Mouse (Mus musculus): ENCODE measurements around the gene Clcnkb. TPM values are rescaled to one million over a fixed set of nuclear protein-coding genes. Genes with fewer than 3 reads are reported as not detected.

Clcnkb gene
- polyA plus RNA-seq, 1 experiment from 2014 or later: not detected

GRCm38 (mm10) chr4:141443641-141444429 lies 28.0 kb upstream of the Clcnkb start:
- WGBS: 41% methylated on average over 11 of the region's 11 CpGs
- H3K27ac ChIP-seq (ENCODE audit: low read depth, low read length): 0 out of 2 replicates have a peak overlapping the region, but pooled peaks have one; percentile 36
- ATAC-seq (replicated peaks; ENCODE audit: low FRiP score): no peak

GRCm38 (mm10) chr4:141440877-141441276 lies 25.1 kb upstream of the Clcnkb start:
- H3K36me3 ChIP-seq (ENCODE audit: control insufficient read depth, insufficient read depth, low read length): no peaks in the 10 kb centered on the region
- H3K27ac ChIP-seq (ENCODE audit: low read depth, low read length): no peak overlapping the region
- H3K4me3 ChIP-seq (ENCODE audit: low read depth, low read length): no peak overlapping the region
- no peak for ATAC-seq (replicated peaks; ENCODE audit: low FRiP score)
- DNase-seq (ENCODE audit: low spot score): no peak
- H3K27me3 ChIP-seq (replicated peaks; ENCODE audit: control insufficient read depth, insufficient read depth, low read length): no peaks in the 10 kb centered on the region
- H3K4me2 ChIP-seq: no peak overlapping the region
- no peaks in the 10 kb centered on the region for H3K9me3 ChIP-seq (ENCODE audit: control insufficient read depth, low read length)
- no peak overlapping the region for H3K9ac ChIP-seq (ENCODE audit: low read depth, low read length)
- peaks cover 15% of the 10 kb centered on the region for H3K4me1 ChIP-seq (replicated peaks; ENCODE audit: control insufficient read depth, insufficient read depth, low read length)

More at GRCm38 (mm10) chr4:141443641-141444429, 28.0 kb upstream of the Clcnkb start:
- Histone ChIP-seq H3K9ac (ENCODE audit: low read depth, low read length) (peak overlapping the region; percentile 88), H3K4me2 (peak overlapping the region; percentile 87), H3K36me3 (ENCODE audit: control insufficient read depth, insufficient read depth, low read length) (peaks cover 4% of the 10 kb centered on the region), H3K4me1 (replicated peaks; ENCODE audit: control insufficient read depth, insufficient read depth, low read length) (peaks cover 15% of the 10 kb centered on the region), H3K27me3 (replicated peaks; ENCODE audit: control insufficient read depth, insufficient read depth, low read length) (no peaks in the 10 kb centered on the region), H3K9me3 (ENCODE audit: control insufficient read depth, low read length) (no peaks in the 10 kb centered on the region), H3K4me3 (ENCODE audit: low read depth, low read length) (peak overlapping the region; percentile 93)
- DNase-seq (ENCODE audit: low spot score): no peak

- 74% methylated on average over 12 of the region's 12 CpGs for WGBS
- Histone ChIP-seq H3K27ac (ENCODE audit: low read depth, low read length) (no peak overlapping the region), H3K9ac (ENCODE audit: low read depth, low read length) (no peak overlapping the region), H3K36me3 (ENCODE audit: control insufficient read depth, insufficient read depth, low read length) (no peaks in the 10 kb centered on the region), H3K9me3 (ENCODE audit: control insufficient read depth, low read length) (no peaks in the 10 kb centered on the region), H3K4me1 (replicated peaks; ENCODE audit: control insufficient read depth, insufficient read depth, low read length) (peaks cover 8% of the 10 kb centered on the region; the same call in 1 of the 2 replicates), H3K4me3 (ENCODE audit: low read depth, low read length) (no peak overlapping the region), H3K27me3 (replicated peaks; ENCODE audit: control insufficient read depth, insufficient read depth, low read length) (no peaks in the 10 kb centered on the region), H3K4me2 (no peak overlapping the region)
- DNase-seq (ENCODE audit: low spot score): no peak
- ATAC-seq (replicated peaks; ENCODE audit: low FRiP score): no peak
These were observed 23.4 kb upstream of the Clcnkb start for GRCm38 (mm10) chr4:141439083-141439803.

GRCm38 (mm10) chr4:141435974-141436373 lies 20.2 kb upstream of the Clcnkb start, which contains the start of gene Srarp:
Gene Srarp (minus strand): TSS chr4:141436105.
- no peak within 1 kb of the TSS for H3K4me3 ChIP-seq (ENCODE audit: low read depth, low read length)
- H3K27ac ChIP-seq (ENCODE audit: low read depth, low read length): no peak within 1 kb of the TSS
- no peaks in the 10 kb centered on the region for H3K9me3 ChIP-seq (ENCODE audit: control insufficient read depth, low read length)
- no peak within 1 kb of the TSS for H3K9ac ChIP-seq (ENCODE audit: low read depth, low read length)
- no peak within 1 kb of the TSS for H3K4me2 ChIP-seq
- DNase-seq (ENCODE audit: low spot score) (no peak), ATAC-seq (replicated peaks; ENCODE audit: low FRiP score) (no peak)
- no peaks in the 10 kb centered on the region for H3K4me1 ChIP-seq (replicated peaks; ENCODE audit: control insufficient read depth, insufficient read depth, low read length)
- H3K27me3 ChIP-seq (replicated peaks; ENCODE audit: control insufficient read depth, insufficient read depth, low read length): no peaks in the 10 kb centered on the region
- H3K36me3 ChIP-seq (ENCODE audit: control insufficient read depth, insufficient read depth, low read length): no peaks in the 10 kb centered on the region
- WGBS: 76% methylated on average over 1 of the region's 1 CpGs

- H3K4me1 ChIP-seq (replicated peaks; ENCODE audit: control insufficient read depth, insufficient read depth, low read length): no peaks in the 10 kb centered on the region
- H3K27me3 ChIP-seq (replicated peaks; ENCODE audit: control insufficient read depth, insufficient read depth, low read length): no peaks in the 10 kb centered on the region
- DNase-seq (ENCODE audit: low spot score) (no peak), ATAC-seq (replicated peaks; ENCODE audit: low FRiP score) (no peak)
- no peak overlapping the region for H3K4me3 ChIP-seq (ENCODE audit: low read depth, low read length)
- H3K9me3 ChIP-seq (ENCODE audit: control insufficient read depth, low read length): no peaks in the 10 kb centered on the region
- H3K36me3 ChIP-seq (ENCODE audit: control insufficient read depth, insufficient read depth, low read length): no peaks in the 10 kb centered on the region
- H3K9ac ChIP-seq (ENCODE audit: low read depth, low read length): no peak overlapping the region
- no peak overlapping the region for H3K27ac ChIP-seq (ENCODE audit: low read depth, low read length)
- no peak overlapping the region for H3K4me2 ChIP-seq
- 78% methylated on average over 18 of the region's 18 CpGs for WGBS
These were observed 17.4 kb upstream of the Clcnkb start for GRCm38 (mm10) chr4:141433191-141433590.

- Histone ChIP-seq H3K9me3 (ENCODE audit: control insufficient read depth, low read length) (no peaks in the 10 kb centered on the region), H3K27ac (ENCODE audit: low read depth, low read length) (no peak overlapping the region), H3K4me2 (no peak overlapping the region), H3K27me3 (replicated peaks; ENCODE audit: control insufficient read depth, insufficient read depth, low read length) (no peaks in the 10 kb centered on the region; the same call in 1 of the 2 replicates), H3K4me3 (ENCODE audit: low read depth, low read length) (no peak overlapping the region), H3K36me3 (ENCODE audit: control insufficient read depth, insufficient read depth, low read length) (no peaks in the 10 kb centered on the region), H3K9ac (ENCODE audit: low read depth, low read length) (no peak overlapping the region), H3K4me1 (replicated peaks; ENCODE audit: control insufficient read depth, insufficient read depth, low read length) (no peaks in the 10 kb centered on the region)
- DNase-seq (ENCODE audit: low spot score) (no peak), ATAC-seq (replicated peaks; ENCODE audit: low FRiP score) (no peak)
- 67% methylated on average over 14 of the region's 14 CpGs for WGBS
These were observed 16.9 kb upstream of the Clcnkb start for GRCm38 (mm10) chr4:141432666-141433065.

GRCm38 (mm10) chr4:141430997-141431396 lies 15.2 kb upstream of the Clcnkb start:
- Histone ChIP-seq H3K4me1 (replicated peaks; ENCODE audit: control insufficient read depth, insufficient read depth, low read length) (no peaks in the 10 kb centered on the region), H3K9ac (ENCODE audit: low read depth, low read length) (no peak overlapping the region), H3K27me3 (replicated peaks; ENCODE audit: control insufficient read depth, insufficient read depth, low read length) (peaks cover 3% of the 10 kb centered on the region), H3K27ac (ENCODE audit: low read depth, low read length) (no peak overlapping the region), H3K9me3 (ENCODE audit: control insufficient read depth, low read length) (no peaks in the 10 kb centered on the region), H3K36me3 (ENCODE audit: control insufficient read depth, insufficient read depth, low read length) (no peaks in the 10 kb centered on the region), H3K4me2 (no peak overlapping the region), H3K4me3 (ENCODE audit: low read depth, low read length) (no peak overlapping the region)
- 34% methylated on average over 9 of the region's 9 CpGs for WGBS
- DNase-seq (ENCODE audit: low spot score): peak; percentile 66
- no peak for ATAC-seq (replicated peaks; ENCODE audit: low FRiP score)

GRCm38 (mm10) chr4:141429847-141430246 lies 14.0 kb upstream of the Clcnkb start:
- Histone ChIP-seq H3K36me3 (ENCODE audit: control insufficient read depth, insufficient read depth, low read length) (no peaks in the 10 kb centered on the region), H3K9me3 (ENCODE audit: control insufficient read depth, low read length) (no peaks in the 10 kb centered on the region), H3K9ac (ENCODE audit: low read depth, low read length) (no peak overlapping the region), H3K4me1 (replicated peaks; ENCODE audit: control insufficient read depth, insufficient read depth, low read length) (no peaks in the 10 kb centered on the region; the same call in 1 of the 2 replicates), H3K4me3 (ENCODE audit: low read depth, low read length) (no peak overlapping the region), H3K27ac (ENCODE audit: low read depth, low read length) (no peak overlapping the region), H3K27me3 (replicated peaks; ENCODE audit: control insufficient read depth, insufficient read depth, low read length) (peaks cover 13% of the 10 kb centered on the region), H3K4me2 (no peak overlapping the region)
- 47% methylated on average over 9 of the region's 9 CpGs for WGBS
- no peak for DNase-seq (ENCODE audit: low spot score)
- no peak for ATAC-seq (replicated peaks; ENCODE audit: low FRiP score)
